Mouse (Mus musculus) MEL (cell line): ENCODE results near the gene Sash1.

Source experiments
- CTCF ChIP-seq, 3 experiments: IDR thresholded peaks in 2 of 3; conservative IDR thresholded peaks in 1 of 3; 2 replicates each; pipeline ENCODE4 v1.5.1; 2011 to 2012; ENCODE audit warnings: low read length in 3 of 3, low read depth in 2 of 3, mild to moderate bottlenecking in 2 of 3, improper control_type of control experiment in 1 of 3, inconsistent platforms in 1 of 3, mixed read lengths in 1 of 3, moderate library complexity in 1 of 3; ENCODE audit not compliant: control insufficient read depth in 1 of 3, insufficient read depth in 1 of 3, poor library complexity in 1 of 3, severe bottlenecking in 1 of 3
- ETS1 ChIP-seq: IDR thresholded peaks from 2 replicates; pipeline ENCODE4 v1.6.1; 2012; ENCODE audit warnings: low read depth, mild to moderate bottlenecking, inconsistent platforms, low read length, improper control_type of control experiment, moderate library complexity
- GATA1 ChIP-seq: IDR thresholded peaks from 2 replicates; pipeline ENCODE4 v1.6.1; 2011; ENCODE audit warnings: low read depth, low read length, improper control_type of control experiment
- HCFC1 ChIP-seq: IDR thresholded peaks from 2 replicates; pipeline ENCODE4 v1.6.1; 2012; ENCODE audit warnings: low read depth, mild to moderate bottlenecking, inconsistent platforms, low read length, improper control_type of control experiment, moderate library complexity
- KAT2A ChIP-seq: conservative IDR thresholded peaks from 2 replicates; pipeline ENCODE4 v1.6.1; 2012; ENCODE audit warnings: low read depth, low read length, improper control_type of control experiment, inconsistent platforms
- POLR2A ChIP-seq, 2 experiments: IDR thresholded peaks; 2 replicates each; pipeline ENCODE4 v1.6.1; 2011 to 2012; ENCODE audit warnings: low read length in 2 of 2, mild to moderate bottlenecking in 2 of 2, control low read depth in 1 of 2, improper control_type of control experiment in 1 of 2, low read depth in 1 of 2, moderate library complexity in 1 of 2; ENCODE audit not compliant: control insufficient read depth in 1 of 2, insufficient read depth in 1 of 2, poor library complexity in 1 of 2
- TCF12 ChIP-seq: IDR thresholded peaks from 2 replicates; pipeline ENCODE4 v1.6.1; 2014; ENCODE audit warnings: low read depth, mild to moderate bottlenecking, inconsistent platforms, low read length, improper control_type of control experiment, moderate library complexity
- USF1 ChIP-seq: IDR thresholded peaks from 2 replicates; pipeline ENCODE4 v1.6.1; 2014; ENCODE audit warnings: low read depth, mild to moderate bottlenecking, inconsistent platforms, low read length, improper control_type of control experiment, moderate library complexity
- USF2 ChIP-seq, 2 experiments: IDR thresholded peaks; 2 replicates each; pipeline ENCODE4 v1.6.1; 2011 to 2012; ENCODE audit warnings: improper control_type of control experiment in 2 of 2, low read length in 2 of 2, borderline replicate concordance in 1 of 2, inconsistent platforms in 1 of 2, low read depth in 1 of 2, mild to moderate bottlenecking in 1 of 2; ENCODE audit not compliant: insufficient read depth in 1 of 2
- ZC3H11A ChIP-seq: IDR thresholded peaks from 2 replicates; pipeline ENCODE4 v1.6.1; 2012; ENCODE audit warnings: low read depth, mild to moderate bottlenecking, inconsistent platforms, low read length, improper control_type of control experiment
- ZKSCAN1 ChIP-seq: IDR thresholded peaks from 2 replicates; pipeline ENCODE4 v1.6.1; 2012; ENCODE audit warnings: low read depth, mild to moderate bottlenecking, inconsistent platforms, low read length, improper control_type of control experiment, moderate library complexity

DNA sequence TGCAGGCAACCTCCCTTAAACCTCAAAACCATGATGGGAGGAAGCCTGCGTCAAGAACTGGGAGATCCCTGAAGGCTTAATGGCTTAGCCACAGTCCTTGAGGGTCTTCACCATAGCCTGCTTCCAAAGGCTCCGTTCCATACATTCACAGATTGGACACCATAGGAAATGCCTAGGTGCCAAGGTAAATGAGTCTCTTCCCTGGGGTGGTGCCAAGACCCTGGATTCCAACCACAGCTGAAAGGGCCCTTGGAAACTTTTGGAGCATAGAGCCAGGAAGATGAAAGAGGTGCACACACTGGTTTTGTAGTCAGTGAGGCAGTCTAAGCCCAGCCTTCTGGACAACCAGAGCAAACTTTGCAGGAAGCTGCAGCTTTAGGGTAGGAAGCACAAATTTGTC lies 193.3 kb downstream of the Sash1 start:
- TF ChIP-seq HCFC1 (no peak), KAT2A (no peak), GATA1 (no peak), CTCF (IDR thresholded peaks at IDR 0.05 in 2 of 3, conservative IDR thresholded peaks at IDR 0.05 in 1 of 3; ENCODE audit: control insufficient read depth in 1 of 3, insufficient read depth in 1 of 3, low read depth in 2 of 3, low read length in 3 of 3, poor library complexity in 1 of 3, severe bottlenecking in 1 of 3) (no peak), ZC3H11A (no peak), USF2 (IDR thresholded peaks at IDR 0.05; ENCODE audit: borderline replicate concordance in 1 of 2, insufficient read depth in 1 of 2, low read depth in 1 of 2, low read length in 2 of 2) (no peak), USF1 (no peak), POLR2A (IDR thresholded peaks at IDR 0.05; ENCODE audit: control insufficient read depth in 1 of 2, insufficient read depth in 1 of 2, low read depth in 1 of 2, low read length in 2 of 2, poor library complexity in 1 of 2) (no peak), TCF12 (no peak), ETS1 (no peak), ZKSCAN1 (no peak)
